Mouse (Mus musculus) MEL (cell line): ENCODE data around the gene Vegfa. TPM values are rescaled to one million over a fixed set of nuclear protein-coding genes. Genes with fewer than 3 reads are reported as not detected.

Experiments used
- DNase-seq: peaks from one replicate; pipeline ENCODE4 v3.0.0; 2011; ENCODE audit warnings: low read depth, low spot score
- H3K27ac ChIP-seq: 2 replicates; pipeline ENCODE4 v1.5.1; 2012; ENCODE audit warnings: low read depth, mild to moderate bottlenecking, control low read depth, low read length, moderate library complexity; ENCODE audit not compliant: control insufficient read depth
- H3K27me3 ChIP-seq, 2 experiments: fragments of 150-350 bp in 1 of 2; sonication (generic) in 1 of 2; 2 replicates each; pipeline ENCODE4 v1.6.1; 2012; ENCODE audit warnings: low read length in 2 of 2, mild to moderate bottlenecking in 2 of 2, improper control_type of control experiment in 1 of 2, moderate library complexity in 1 of 2; ENCODE audit not compliant: insufficient read depth in 2 of 2, control insufficient read depth in 1 of 2
- H3K36me3 ChIP-seq, 2 experiments: 2 replicates each; pipeline ENCODE4 v1.6.1; 2012 to 2014; ENCODE audit warnings: low read length in 2 of 2, improper control_type of control experiment in 1 of 2, inconsistent platforms in 1 of 2, mild to moderate bottlenecking in 1 of 2; ENCODE audit not compliant: insufficient read depth in 2 of 2, control insufficient read depth in 1 of 2
- H3K4me1 ChIP-seq, 2 experiments: fragments of 150-350 bp in 1 of 2; sonication (generic) in 1 of 2; 2 replicates each; pipeline ENCODE4 v1.6.1; 2012; ENCODE audit warnings: low read length in 2 of 2, improper control_type of control experiment in 1 of 2, mild to moderate bottlenecking in 1 of 2; ENCODE audit not compliant: insufficient read depth in 2 of 2, control insufficient read depth in 1 of 2
- H3K4me3 ChIP-seq, 2 experiments: fragments of 150-350 bp in 1 of 2; sonication (generic) in 1 of 2; 2 replicates each; pipeline ENCODE4 v1.5.1; 2012; ENCODE audit warnings: low read depth in 2 of 2, low read length in 2 of 2, mild to moderate bottlenecking in 2 of 2, moderate library complexity in 2 of 2, control low read depth in 1 of 2, improper control_type of control experiment in 1 of 2; ENCODE audit not compliant: control insufficient read depth in 1 of 2, insufficient read depth in 1 of 2
- H3K79me2 ChIP-seq: 2 replicates; pipeline ENCODE4 v1.6.1; 2012; ENCODE audit warnings: mild to moderate bottlenecking, low read length, moderate library complexity; ENCODE audit not compliant: control insufficient read depth, poor library complexity, insufficient read depth
- H3K9ac ChIP-seq: 2 replicates; pipeline ENCODE4 v1.6.1; 2012; ENCODE audit warnings: low read depth, mild to moderate bottlenecking, control low read depth, low read length, moderate library complexity; ENCODE audit not compliant: control insufficient read depth, poor library complexity, severe bottlenecking
- H3K9me3 ChIP-seq: fragments of 150-350 bp; sonication (generic); replicated peaks from 2 replicates; pipeline ENCODE4 v1.6.1; 2012; ENCODE audit warnings: mild to moderate bottlenecking, low read length, improper control_type of control experiment, moderate library complexity; ENCODE audit not compliant: insufficient read depth
- CHD1 ChIP-seq: IDR thresholded peaks from 2 replicates; pipeline ENCODE4 v1.6.1; 2012; ENCODE audit warnings: low read depth, mild to moderate bottlenecking, inconsistent platforms, low read length, improper control_type of control experiment
- E2F4 ChIP-seq: IDR thresholded peaks from 2 replicates; pipeline ENCODE4 v1.6.1; 2011; ENCODE audit warnings: low read depth, low read length, improper control_type of control experiment, borderline replicate concordance
- GABPA ChIP-seq: IDR thresholded peaks from 2 replicates; pipeline ENCODE4 v1.6.1; 2012; ENCODE audit warnings: low read depth, mild to moderate bottlenecking, inconsistent platforms, low read length, improper control_type of control experiment, moderate library complexity
- GATA1 ChIP-seq: IDR thresholded peaks from 2 replicates; pipeline ENCODE4 v1.6.1; 2011; ENCODE audit warnings: low read depth, low read length, improper control_type of control experiment
- HCFC1 ChIP-seq: IDR thresholded peaks from 2 replicates; pipeline ENCODE4 v1.6.1; 2012; ENCODE audit warnings: low read depth, mild to moderate bottlenecking, inconsistent platforms, low read length, improper control_type of control experiment, moderate library complexity
- JUND ChIP-seq: IDR thresholded peaks from 2 replicates; pipeline ENCODE4 v1.6.1; 2011; ENCODE audit warnings: low read depth, mild to moderate bottlenecking, improper control_type of control experiment, low read length
- MAFK ChIP-seq: IDR thresholded peaks from 2 replicates; pipeline ENCODE4 v1.6.1; 2011; ENCODE audit warnings: low read depth, mild to moderate bottlenecking, low read length, improper control_type of control experiment, borderline replicate concordance
- MAZ ChIP-seq: IDR thresholded peaks from 2 replicates; pipeline ENCODE4 v1.6.1; 2012; ENCODE audit warnings: low read depth, mild to moderate bottlenecking, inconsistent platforms, low read length, improper control_type of control experiment
- MEF2A ChIP-seq: IDR thresholded peaks from 2 replicates; pipeline ENCODE4 v1.6.1; 2014; ENCODE audit warnings: low read depth, mild to moderate bottlenecking, inconsistent platforms, low read length, improper control_type of control experiment; ENCODE audit not compliant: poor library complexity, insufficient replicate concordance, severe bottlenecking; ENCODE audit errors: extremely low read depth
- MXI1 ChIP-seq: IDR thresholded peaks from 2 replicates; pipeline ENCODE4 v1.6.1; 2011; ENCODE audit warnings: mild to moderate bottlenecking, low read depth, low read length, improper control_type of control experiment
- MYB ChIP-seq: IDR thresholded peaks from 2 replicates; pipeline ENCODE4 v1.6.1; 2011; ENCODE audit warnings: mild to moderate bottlenecking, low read depth, low read length, improper control_type of control experiment
- MYC ChIP-seq: IDR thresholded peaks from 2 replicates; pipeline ENCODE4 v1.6.1; 2011; ENCODE audit warnings: low read depth, mild to moderate bottlenecking, low read length, improper control_type of control experiment, moderate library complexity
- NELFE ChIP-seq: IDR thresholded peaks from 2 replicates; pipeline ENCODE4 v1.6.1; 2011; ENCODE audit warnings: low read depth, low read length, improper control_type of control experiment
- POLR2AphosphoS5 ChIP-seq: IDR thresholded peaks from 2 replicates; pipeline ENCODE4 v1.6.1; 2012; ENCODE audit warnings: low read depth, borderline replicate concordance, mild to moderate bottlenecking, inconsistent platforms, low read length, moderate library complexity, mixed read lengths
- RAD21 ChIP-seq: IDR thresholded peaks from 2 replicates; pipeline ENCODE4 v1.6.1; 2011; ENCODE audit warnings: mild to moderate bottlenecking, low read depth, low read length, improper control_type of control experiment
- RCOR1 ChIP-seq: IDR thresholded peaks from 2 replicates; pipeline ENCODE4 v1.6.1; 2012; ENCODE audit warnings: low read depth, mild to moderate bottlenecking, inconsistent platforms, low read length, improper control_type of control experiment
- SMC3 ChIP-seq: IDR thresholded peaks from 2 replicates; pipeline ENCODE4 v1.6.1; 2011; ENCODE audit warnings: low read depth, low read length, improper control_type of control experiment
- TAL1 ChIP-seq: IDR thresholded peaks from 2 replicates; pipeline ENCODE4 v1.6.1; 2012; ENCODE audit warnings: mild to moderate bottlenecking, inconsistent platforms, low read length, moderate library complexity, mixed read lengths
- TBP ChIP-seq: IDR thresholded peaks from 2 replicates; pipeline ENCODE4 v1.8.0; 2011; ENCODE audit warnings: low read depth, low read length, improper control_type of control experiment
- TCF12 ChIP-seq: IDR thresholded peaks from 2 replicates; pipeline ENCODE4 v1.6.1; 2014; ENCODE audit warnings: low read depth, mild to moderate bottlenecking, inconsistent platforms, low read length, improper control_type of control experiment, moderate library complexity
- USF2 ChIP-seq, 2 experiments: IDR thresholded peaks; 2 replicates each; pipeline ENCODE4 v1.6.1; 2011 to 2012; ENCODE audit warnings: improper control_type of control experiment in 2 of 2, low read length in 2 of 2, borderline replicate concordance in 1 of 2, inconsistent platforms in 1 of 2, low read depth in 1 of 2, mild to moderate bottlenecking in 1 of 2; ENCODE audit not compliant: insufficient read depth in 1 of 2
- ZC3H11A ChIP-seq: IDR thresholded peaks from 2 replicates; pipeline ENCODE4 v1.6.1; 2012; ENCODE audit warnings: low read depth, mild to moderate bottlenecking, inconsistent platforms, low read length, improper control_type of control experiment
- ZMIZ1 ChIP-seq: IDR thresholded peaks from 2 replicates; pipeline ENCODE4 v1.6.1; 2012; ENCODE audit warnings: low read depth, mild to moderate bottlenecking, inconsistent platforms, low read length, improper control_type of control experiment, moderate library complexity
- ZNF384 ChIP-seq: IDR thresholded peaks from 2 replicates; pipeline ENCODE4 v1.6.1; 2012; ENCODE audit warnings: low read depth, mild to moderate bottlenecking, inconsistent platforms, low read length, improper control_type of control experiment
- polyA plus RNA-seq, 2 experiments: library from polyadenylated mRNA; stranded (reverse) in 1 of 2; unstranded in 1 of 2; fragments of >175 nt in 1 of 2; fragments of >200 nt in 1 of 2; gene quantifications; 2 replicates each; pipeline versions ENCODE4 v1.2.1 to v1.2.4; 2012; ENCODE audit warnings: low replicate concordance in 2 of 2, low read depth in 1 of 2; ENCODE audit not compliant: insufficient read length in 2 of 2, insufficient read depth in 1 of 2, missing spikeins in 1 of 2
- total RNA-seq: library from RNA; depleted of rRNA; stranded (reverse); fragments of 300-350 nt; gene quantifications from 2 replicates; pipeline ENCODE4 v1.2.3, GENCODE M21; 2012

The Vegfa gene
- total and polyA plus RNA-seq, 3 experiments = 16.1 to 38.6 TPM; not detected in 1

GRCm38 (mm10) chr17:45979025-45979805 is 53.0 kb downstream of the Vegfa start:
- Histone ChIP-seq H3K4me1 (peaks cover 0 to 3% of the 10 kb centered on the region in 2 experiments; a peak in 2 of 4 replicates), H3K27me3 (no peaks in the 10 kb centered on the region), H3K9ac (no peak overlapping the region), H3K79me2 (no peaks in the 10 kb centered on the region), H3K36me3 (peaks cover 0 to 2% of the 10 kb centered on the region in 2 experiments; a peak in 1 of 4 replicates), H3K27ac (no peak overlapping the region), H3K4me3 (no peak overlapping the region), H3K9me3 (no peaks in the 10 kb centered on the region)
- no peak for DNase-seq
- TF ChIP-seq MAFK (no peak), MYB (no peak), RAD21 (no peak), E2F4 (no peak), TCF12 (no peak), MXI1 (no peak), MYC (no peak), TAL1 (no peak), TBP (no peak), NELFE (no peak), ZNF384 (no peak), GABPA (no peak), SMC3 (no peak), GATA1 (no peak), POLR2AphosphoS5 (no peak), JUND (no peak), MAZ (no peak), HCFC1 (no peak)

DNA sequence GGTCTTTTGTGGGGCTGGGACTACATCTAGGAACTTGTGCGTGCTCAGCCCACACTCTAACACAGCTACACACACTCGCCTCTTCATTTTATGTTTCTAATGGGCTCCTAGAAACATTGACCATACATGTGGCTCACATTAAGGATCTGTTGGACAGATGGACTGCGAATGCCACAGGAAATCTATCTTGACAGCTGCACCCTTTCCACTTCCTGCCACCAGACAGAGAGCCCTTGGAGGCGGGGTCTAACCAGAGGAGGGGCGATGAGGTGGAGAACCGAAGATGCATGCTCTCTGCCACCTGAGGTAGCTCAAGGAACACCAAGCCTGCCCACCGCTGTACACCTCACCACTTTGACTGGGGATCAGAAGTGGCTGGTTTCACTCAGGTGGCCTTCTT is 57.7 kb downstream of the Vegfa start:
- TF ChIP-seq CHD1 (no peak), USF2 (IDR thresholded peaks at IDR 0.05; ENCODE audit: borderline replicate concordance in 1 of 2, insufficient read depth in 1 of 2, low read depth in 1 of 2, low read length in 2 of 2) (no peak), ZC3H11A (no peak), TCF12 (no peak), MEF2A (no peak), RCOR1 (no peak), JUND (no peak), POLR2AphosphoS5 (no peak), ZMIZ1 (no peak)
- TF ChIP-seq, all 39 proteins: peak for 0
- Histone ChIP-seq H3K9me3 (no peaks in the 10 kb centered on the region), H3K9ac (no peak overlapping the region), H3K27ac (no peak overlapping the region), H3K4me3 (no peak overlapping the region), H3K27me3 (no peaks in the 10 kb centered on the region), H3K36me3 (peaks cover 0 to 3% of the 10 kb centered on the region in 2 experiments; a peak in 1 of 4 replicates), H3K4me1 (peaks cover 0 to 4% of the 10 kb centered on the region in 2 experiments; a peak in 3 of 4 replicates), H3K79me2 (no peaks in the 10 kb centered on the region)
- peak; percentile 26 for DNase-seq
